Mouse (Mus musculus): ENCODE data around the gene Mbl1. TPM values are rescaled to one million over a fixed set of nuclear protein-coding genes. Genes with fewer than 3 reads are reported as not detected.

Gene Mbl1
- 1.2 TPM in 2 replicates for polyA plus RNA-seq (2012; rRNA removed)

- TF ChIP-seq CTCF (conservative IDR thresholded peaks at IDR 0.05; ENCODE audit: insufficient read depth, insufficient read length, low read depth, low read length) (no peak), POLR2A (IDR thresholded peaks at IDR 0.05; ENCODE audit: low read depth, low read length) (no peak)
- H3K36me3 ChIP-seq (ENCODE audit: control insufficient read depth, insufficient read depth, low read length), result no peaks in the 10 kb centered on the region
- WGBS, result 73% methylated on average over 7 of the region's 7 CpGs
- H3K4me1 ChIP-seq (ENCODE audit: control insufficient read depth, insufficient read depth, low read length), result no peaks in the 10 kb centered on the region
- H3K4me3 ChIP-seq (ENCODE audit: insufficient read depth, low read depth, low read length), result no peak within 1 kb of the TSS
- H3K27me3 ChIP-seq (replicated peaks; ENCODE audit: control insufficient read depth, insufficient read depth, low read length), result no peaks in the 10 kb centered on the region
- DNase-seq, result peak; percentile 78
- no peak within 1 kb of the TSS for H3K27ac ChIP-seq (ENCODE audit: insufficient read depth, low read depth, low read length)
Measured at GRCm38 (mm10) chr14:41151220-41151898, at the start of gene Mbl1. TSS of gene Mbl1 (plus strand) at chr14:41151458.

- Histone ChIP-seq H3K4me3 (ENCODE audit: insufficient read depth, low read depth, low read length) (no peak overlapping the region), H3K36me3 (ENCODE audit: control insufficient read depth, insufficient read depth, low read length) (no peaks in the 10 kb centered on the region), H3K27ac (ENCODE audit: insufficient read depth, low read depth, low read length) (no peak overlapping the region), H3K4me1 (ENCODE audit: control insufficient read depth, insufficient read depth, low read length) (no peaks in the 10 kb centered on the region), H3K27me3 (replicated peaks; ENCODE audit: control insufficient read depth, insufficient read depth, low read length) (no peaks in the 10 kb centered on the region)
- DNase-seq, result no peak
- WGBS, result 76% methylated on average over 2 of the region's 2 CpGs
- TF ChIP-seq CTCF (conservative IDR thresholded peaks at IDR 0.05; ENCODE audit: insufficient read depth, insufficient read length, low read depth, low read length) (no peak), POLR2A (IDR thresholded peaks at IDR 0.05; ENCODE audit: low read depth, low read length) (no peak)
Measured at GRCm38 (mm10) chr14:41102269-41102668, 49.0 kb upstream of the Mbl1 start.

- H3K27ac ChIP-seq (ENCODE audit: insufficient read depth, low read depth, low read length), result no peak within 1 kb of the TSS
- TF ChIP-seq POLR2A (IDR thresholded peaks at IDR 0.05; ENCODE audit: low read depth, low read length) (no peak), CTCF (conservative IDR thresholded peaks at IDR 0.05; ENCODE audit: insufficient read depth, insufficient read length, low read depth, low read length) (no peak)
- H3K36me3 ChIP-seq (ENCODE audit: control insufficient read depth, insufficient read depth, low read length), result no peaks in the 10 kb centered on the region
- WGBS, result 65% methylated on average over 10 of the region's 10 CpGs
- no peaks in the 10 kb centered on the region for H3K4me1 ChIP-seq (ENCODE audit: control insufficient read depth, insufficient read depth, low read length)
- DNase-seq, result no peak
- no peaks in the 10 kb centered on the region for H3K27me3 ChIP-seq (replicated peaks; ENCODE audit: control insufficient read depth, insufficient read depth, low read length)
- H3K4me3 ChIP-seq (ENCODE audit: insufficient read depth, low read depth, low read length), result no peak within 1 kb of the TSS
Measured at GRCm38 (mm10) chr14:41104853-41105444, 46.3 kb upstream of the Mbl1 start, which contains the start of gene Mat1a. TSS of gene Mat1a (plus strand) at chr14:41105035.

- TF ChIP-seq POLR2A (IDR thresholded peaks at IDR 0.05; ENCODE audit: low read depth, low read length) (no peak), CTCF (conservative IDR thresholded peaks at IDR 0.05; ENCODE audit: insufficient read depth, insufficient read length, low read depth, low read length) (no peak)
- 85% methylated on average over 7 of the region's 7 CpGs for whole genome bisulfite sequencing
- Histone ChIP-seq H3K4me1 (ENCODE audit: control insufficient read depth, insufficient read depth, low read length) (no peaks in the 10 kb centered on the region), H3K27ac (ENCODE audit: insufficient read depth, low read depth, low read length) (no peak overlapping the region), H3K27me3 (replicated peaks; ENCODE audit: control insufficient read depth, insufficient read depth, low read length) (no peaks in the 10 kb centered on the region), H3K4me3 (ENCODE audit: insufficient read depth, low read depth, low read length) (no peak overlapping the region), H3K36me3 (ENCODE audit: control insufficient read depth, insufficient read depth, low read length) (no peaks in the 10 kb centered on the region)
- DNase-seq, result no peak
Measured at GRCm38 (mm10) chr14:41111031-41111668, 40.1 kb upstream of the Mbl1 start.

GRCm38 (mm10) chr14:41112944-41113343 is 38.3 kb upstream of the Mbl1 start:
- no peak for DNase-seq
- no peaks in the 10 kb centered on the region for H3K36me3 ChIP-seq (ENCODE audit: control insufficient read depth, insufficient read depth, low read length)
- H3K27me3 ChIP-seq (replicated peaks; ENCODE audit: control insufficient read depth, insufficient read depth, low read length), result no peaks in the 10 kb centered on the region
- H3K4me3 ChIP-seq (ENCODE audit: insufficient read depth, low read depth, low read length), result no peak overlapping the region
- no peak overlapping the region for H3K27ac ChIP-seq (ENCODE audit: insufficient read depth, low read depth, low read length)
- WGBS, result 72% methylated on average over 4 of the region's 4 CpGs
- no peaks in the 10 kb centered on the region for H3K4me1 ChIP-seq (ENCODE audit: control insufficient read depth, insufficient read depth, low read length)
- no peak for TF ChIP-seq CTCF (conservative IDR thresholded peaks at IDR 0.05; ENCODE audit: insufficient read depth, insufficient read length, low read depth, low read length)
- TF ChIP-seq POLR2A (IDR thresholded peaks at IDR 0.05; ENCODE audit: low read depth, low read length), result no peak

GRCm38 (mm10) chr14:41116271-41116670 is 35.0 kb upstream of the Mbl1 start:
- Histone ChIP-seq H3K36me3 (ENCODE audit: control insufficient read depth, insufficient read depth, low read length) (no peaks in the 10 kb centered on the region), H3K27ac (ENCODE audit: insufficient read depth, low read depth, low read length) (no peak overlapping the region), H3K4me1 (ENCODE audit: control insufficient read depth, insufficient read depth, low read length) (no peaks in the 10 kb centered on the region), H3K4me3 (ENCODE audit: insufficient read depth, low read depth, low read length) (no peak overlapping the region), H3K27me3 (replicated peaks; ENCODE audit: control insufficient read depth, insufficient read depth, low read length) (no peaks in the 10 kb centered on the region)
- no peak for DNase-seq
- 81% methylated on average over 3 of the region's 3 CpGs for WGBS
- TF ChIP-seq CTCF (conservative IDR thresholded peaks at IDR 0.05; ENCODE audit: insufficient read depth, insufficient read length, low read depth, low read length) (no peak), POLR2A (IDR thresholded peaks at IDR 0.05; ENCODE audit: low read depth, low read length) (no peak)

- TF ChIP-seq POLR2A (IDR thresholded peaks at IDR 0.05; ENCODE audit: low read depth, low read length) (no peak), CTCF (conservative IDR thresholded peaks at IDR 0.05; ENCODE audit: insufficient read depth, insufficient read length, low read depth, low read length) (no peak)
- 79% methylated on average over 5 of the region's 5 CpGs for WGBS
- Histone ChIP-seq H3K4me1 (ENCODE audit: control insufficient read depth, insufficient read depth, low read length) (no peaks in the 10 kb centered on the region), H3K27me3 (replicated peaks; ENCODE audit: control insufficient read depth, insufficient read depth, low read length) (no peaks in the 10 kb centered on the region), H3K4me3 (ENCODE audit: insufficient read depth, low read depth, low read length) (no peak overlapping the region), H3K27ac (ENCODE audit: insufficient read depth, low read depth, low read length) (no peak overlapping the region), H3K36me3 (ENCODE audit: control insufficient read depth, insufficient read depth, low read length) (no peaks in the 10 kb centered on the region)
- no peak for DNase-seq
Measured at GRCm38 (mm10) chr14:41124683-41125082, 26.6 kb upstream of the Mbl1 start.
